Mouse (Mus musculus) heart, embryonic 16.5 days (tissue): ENCODE measurements at regions not wholly inside any gene's neighbourhood (a gene's known extent, or its start where the extent isn't known, plus 50 kb on each side); places are given as distances from the start of the nearest gene placed in this dataset.

Experiments
- ATAC-seq: fragments of 200-750 bp; cut with Nextera tagmentation; replicated peaks from 2 replicates; pipeline ENCODE4 v1.8.0; 2017; ENCODE audit warnings: moderate number of reproducible peaks; ENCODE audit not compliant: insufficient read depth, low FRiP score; ENCODE audit errors: extremely low read depth
- H3K27ac ChIP-seq: fragments of 300-500 bp; sonication (generic); 2 replicates; pipeline ENCODE4 v1.5.1; 2014; ENCODE audit warnings: mild to moderate bottlenecking, low read length, control low read depth, moderate library complexity
- H3K27me3 ChIP-seq: fragments of 300-500 bp; sonication (generic); 2 replicates; pipeline ENCODE4 v1.6.1; 2014; ENCODE audit warnings: low read length, mixed read lengths; ENCODE audit not compliant: control insufficient read depth, insufficient read depth
- H3K36me3 ChIP-seq: fragments of 300-500 bp; sonication (generic); 2 replicates; pipeline ENCODE4 v1.6.1; 2014; ENCODE audit not compliant: control insufficient read depth, insufficient read depth
- H3K4me1 ChIP-seq: fragments of 300-500 bp; sonication (generic); 2 replicates; pipeline ENCODE4 v1.6.1; 2014; ENCODE audit warnings: low read length, mixed read lengths; ENCODE audit not compliant: control insufficient read depth, insufficient read depth
- H3K4me2 ChIP-seq: fragments of 300-500 bp; sonication (generic); 2 replicates; pipeline ENCODE4 v1.6.1; 2014; ENCODE audit warnings: low read depth, mild to moderate bottlenecking, control low read depth, low read length
- H3K4me3 ChIP-seq: fragments of 300-500 bp; sonication (generic); 2 replicates; pipeline ENCODE4 v1.5.1; 2014; ENCODE audit warnings: mild to moderate bottlenecking, control low read depth, low read length
- H3K9ac ChIP-seq: fragments of 300-500 bp; sonication (generic); 2 replicates; pipeline ENCODE4 v1.6.1; 2014; ENCODE audit warnings: low read length, control low read depth
- H3K9me3 ChIP-seq: fragments of 300-500 bp; sonication (generic); replicated peaks from 2 replicates; pipeline ENCODE4 v1.6.1; 2016; ENCODE audit warnings: low read length; ENCODE audit not compliant: control insufficient read depth
- WGBS: fragments of 180-500 bp; shearing (Covaris S2); extraction: QIAGEN DNeasy Blood & Tissue Kit; methylation state at CpG from one replicate; pipeline ENCODE4 v1.1.7; 2014; 5-methylcytosine and 5-hydroxymethylcytosine counted together

GRCm38 (mm10) chr4:105695895-105696294, 93.8 kb upstream of the Gm12728 start:
- WGBS: 72% methylated on average over 2 of the region's 2 CpGs
- no peaks in the 10 kb centered on the region for H3K27me3 ChIP-seq
- H3K27ac ChIP-seq: no peak overlapping the region
- H3K4me3 ChIP-seq: no peak overlapping the region
- ATAC-seq: no peak
- H3K9ac ChIP-seq: no peak overlapping the region
- no peaks in the 10 kb centered on the region for H3K9me3 ChIP-seq
- H3K4me2 ChIP-seq: no peak overlapping the region
- H3K36me3 ChIP-seq: no peaks in the 10 kb centered on the region
- H3K4me1 ChIP-seq: no peaks in the 10 kb centered on the region

- no peak overlapping the region for H3K9ac ChIP-seq
Measured at GRCm38 (mm10) chr4:105697123-105697522, 92.5 kb upstream of the Gm12728 start.

GRCm38 (mm10) chr4:105702036-105702435, 87.6 kb upstream of the Gm12728 start:
- no peaks in the 10 kb centered on the region for H3K9me3 ChIP-seq
- ATAC-seq: no peak
- H3K4me3 ChIP-seq: no peak overlapping the region
- no peak overlapping the region for H3K4me2 ChIP-seq
- H3K4me1 ChIP-seq: no peaks in the 10 kb centered on the region
- H3K36me3 ChIP-seq: no peaks in the 10 kb centered on the region
- 77% methylated on average over 3 of the region's 3 CpGs for WGBS
- no peak overlapping the region for H3K9ac ChIP-seq
- no peak overlapping the region for H3K27ac ChIP-seq
- H3K27me3 ChIP-seq: no peaks in the 10 kb centered on the region

More at GRCm38 (mm10) chr4:105697123-105697522, 92.5 kb upstream of the Gm12728 start:
- Histone ChIP-seq H3K27ac (no peak overlapping the region), H3K27me3 (no peaks in the 10 kb centered on the region), H3K4me3 (no peak overlapping the region), H3K4me1 (no peaks in the 10 kb centered on the region), H3K9me3 (no peaks in the 10 kb centered on the region), H3K36me3 (no peaks in the 10 kb centered on the region), H3K4me2 (no peak overlapping the region)
- ATAC-seq: no peak
- 73% methylated on average over 4 of the region's 4 CpGs for whole genome bisulfite sequencing

- WGBS: 68% methylated on average over 3 of the region's 3 CpGs
Measured at GRCm38 (mm10) chr4:105703408-105703807, 86.3 kb upstream of the Gm12728 start.

GRCm38 (mm10) chr4:105704271-105704670, 85.4 kb upstream of the Gm12728 start:
- ATAC-seq: no peak
- Histone ChIP-seq H3K9me3 (no peaks in the 10 kb centered on the region), H3K4me2 (no peak overlapping the region), H3K9ac (no peak overlapping the region), H3K36me3 (no peaks in the 10 kb centered on the region), H3K4me3 (no peak overlapping the region), H3K4me1 (no peaks in the 10 kb centered on the region), H3K27me3 (no peaks in the 10 kb centered on the region), H3K27ac (no peak overlapping the region)
- 82% methylated on average over 9 of the region's 9 CpGs for WGBS

More at GRCm38 (mm10) chr4:105703408-105703807, 86.3 kb upstream of the Gm12728 start:
- no peaks in the 10 kb centered on the region for H3K9me3 ChIP-seq
- H3K9ac ChIP-seq: no peak overlapping the region
- ATAC-seq: no peak
- no peak overlapping the region for H3K4me3 ChIP-seq
- no peaks in the 10 kb centered on the region for H3K27me3 ChIP-seq
- no peaks in the 10 kb centered on the region for H3K36me3 ChIP-seq
- no peak overlapping the region for H3K4me2 ChIP-seq
- no peak overlapping the region for H3K27ac ChIP-seq
- no peaks in the 10 kb centered on the region for H3K4me1 ChIP-seq

- H3K9me3 ChIP-seq: no peaks in the 10 kb centered on the region
- H3K36me3 ChIP-seq: no peaks in the 10 kb centered on the region
- WGBS: 66% methylated on average over 6 of the region's 6 CpGs
- no peak overlapping the region for H3K9ac ChIP-seq
- H3K4me3 ChIP-seq: no peak overlapping the region
- H3K4me1 ChIP-seq: no peaks in the 10 kb centered on the region
- H3K27me3 ChIP-seq: no peaks in the 10 kb centered on the region
- H3K4me2 ChIP-seq: no peak overlapping the region
- no peak overlapping the region for H3K27ac ChIP-seq
- no peak for ATAC-seq
Measured at GRCm38 (mm10) chr4:105705996-105706395, 83.7 kb upstream of the Gm12728 start.

- H3K4me3 ChIP-seq: no peak overlapping the region
- H3K4me1 ChIP-seq: no peaks in the 10 kb centered on the region
- no peak overlapping the region for H3K4me2 ChIP-seq
- H3K27me3 ChIP-seq: no peaks in the 10 kb centered on the region
- no peak overlapping the region for H3K27ac ChIP-seq
- no peaks in the 10 kb centered on the region for H3K36me3 ChIP-seq
- H3K9me3 ChIP-seq: peaks cover 4% of the 10 kb centered on the region; the same call in 1 of the 2 replicates
- WGBS: 76% methylated on average over 13 of the region's 13 CpGs
- no peak for ATAC-seq
- H3K9ac ChIP-seq: no peak overlapping the region
Measured at GRCm38 (mm10) chr4:105708080-105708796, 81.4 kb upstream of the Gm12728 start.

GRCm38 (mm10) chr4:105713956-105714355, 75.7 kb upstream of the Gm12728 start:
- no peak overlapping the region for H3K4me3 ChIP-seq
- no peaks in the 10 kb centered on the region for H3K36me3 ChIP-seq
- ATAC-seq: no peak
- H3K9ac ChIP-seq: no peak overlapping the region
- no peak overlapping the region for H3K4me2 ChIP-seq
- no peak overlapping the region for H3K27ac ChIP-seq
- no peaks in the 10 kb centered on the region for H3K27me3 ChIP-seq
- H3K4me1 ChIP-seq: no peaks in the 10 kb centered on the region
- WGBS: 81% methylated on average over 6 of the region's 6 CpGs
- peaks cover 7% of the 10 kb centered on the region; the same call in 1 of the 2 replicates for H3K9me3 ChIP-seq

GRCm38 (mm10) chr4:105718080-105718479, 71.6 kb upstream of the Gm12728 start:
- Histone ChIP-seq H3K27me3 (no peaks in the 10 kb centered on the region), H3K4me3 (no peak overlapping the region), H3K9ac (no peak overlapping the region), H3K9me3 (peaks cover 4% of the 10 kb centered on the region; the same call in 1 of the 2 replicates), H3K27ac (no peak overlapping the region), H3K36me3 (no peaks in the 10 kb centered on the region), H3K4me1 (no peaks in the 10 kb centered on the region), H3K4me2 (no peak overlapping the region)
- 58% methylated on average over 5 of the region's 5 CpGs for WGBS
- no peak for ATAC-seq
